Mouse (Mus musculus) forebrain, embryonic 16.5 days (tissue): ENCODE data around the gene Tgm6. TPM values are rescaled to one million over a fixed set of nuclear protein-coding genes. Genes with fewer than 3 reads are reported as not detected.
A peak's percentile ranks its signal among the peaks of the same experiment; 100 is the strongest.

ENCODE experiments used
- ATAC-seq: fragments of 200-750 bp; cut with Nextera tagmentation; 2 replicates; pipeline ENCODE4 v1.8.0; 2017; ENCODE audit warnings: mild to moderate bottlenecking, moderate library complexity
- H3K27ac ChIP-seq: fragments of 300-500 bp; sonication (generic); 2 replicates; pipeline ENCODE4 v1.5.1; 2014; ENCODE audit warnings: low read length, control low read depth
- H3K27me3 ChIP-seq: fragments of 300-500 bp; sonication (generic); replicated peaks from 2 replicates; pipeline ENCODE4 v1.6.1; 2014; ENCODE audit warnings: low read length; ENCODE audit not compliant: control insufficient read depth, insufficient read depth
- H3K36me3 ChIP-seq: fragments of 300-500 bp; sonication (generic); 2 replicates; pipeline ENCODE4 v1.6.1; 2014; ENCODE audit not compliant: control insufficient read depth, insufficient read depth
- H3K4me1 ChIP-seq: fragments of 300-500 bp; sonication (generic); replicated peaks from 2 replicates; pipeline ENCODE4 v1.6.1; 2014; ENCODE audit warnings: low read length; ENCODE audit not compliant: control insufficient read depth, insufficient read depth
- H3K4me2 ChIP-seq: fragments of 300-500 bp; sonication (generic); 2 replicates; pipeline ENCODE4 v1.6.1; 2014; ENCODE audit warnings: mild to moderate bottlenecking, low read length, control low read depth
- H3K4me3 ChIP-seq: fragments of 300-500 bp; sonication (generic); replicated peaks from 2 replicates; pipeline ENCODE4 v1.5.1; 2014; ENCODE audit warnings: mild to moderate bottlenecking, low read length, control low read depth
- H3K9ac ChIP-seq: fragments of 300-500 bp; sonication (generic); replicated peaks from 2 replicates; pipeline ENCODE4 v1.6.1; 2014; ENCODE audit warnings: low read depth, low read length, control low read depth
- H3K9me3 ChIP-seq: fragments of 300-500 bp; sonication (generic); 2 replicates; pipeline ENCODE4 v1.6.1; 2016; ENCODE audit warnings: low read length; ENCODE audit not compliant: control insufficient read depth
- WGBS: fragments of 180-500 bp; shearing (Covaris S2); extraction: QIAGEN DNeasy Blood & Tissue Kit; methylation state at CpG from one replicate; pipeline ENCODE4 v1.1.7; 2014; 5-methylcytosine and 5-hydroxymethylcytosine counted together
- polyA plus RNA-seq: library from polyadenylated mRNA; unstranded; fragments of >200 nt; fragmentation: Nextera tagmentation; extraction: Ambion mirVana; gene quantifications from 2 replicates; pipeline ENCODE4 v1.2.1, GENCODE M21; 2015

Tgm6 gene
- polyA plus RNA-seq, 1 experiment from 2014 or later, result 0.11 TPM

DNA sequence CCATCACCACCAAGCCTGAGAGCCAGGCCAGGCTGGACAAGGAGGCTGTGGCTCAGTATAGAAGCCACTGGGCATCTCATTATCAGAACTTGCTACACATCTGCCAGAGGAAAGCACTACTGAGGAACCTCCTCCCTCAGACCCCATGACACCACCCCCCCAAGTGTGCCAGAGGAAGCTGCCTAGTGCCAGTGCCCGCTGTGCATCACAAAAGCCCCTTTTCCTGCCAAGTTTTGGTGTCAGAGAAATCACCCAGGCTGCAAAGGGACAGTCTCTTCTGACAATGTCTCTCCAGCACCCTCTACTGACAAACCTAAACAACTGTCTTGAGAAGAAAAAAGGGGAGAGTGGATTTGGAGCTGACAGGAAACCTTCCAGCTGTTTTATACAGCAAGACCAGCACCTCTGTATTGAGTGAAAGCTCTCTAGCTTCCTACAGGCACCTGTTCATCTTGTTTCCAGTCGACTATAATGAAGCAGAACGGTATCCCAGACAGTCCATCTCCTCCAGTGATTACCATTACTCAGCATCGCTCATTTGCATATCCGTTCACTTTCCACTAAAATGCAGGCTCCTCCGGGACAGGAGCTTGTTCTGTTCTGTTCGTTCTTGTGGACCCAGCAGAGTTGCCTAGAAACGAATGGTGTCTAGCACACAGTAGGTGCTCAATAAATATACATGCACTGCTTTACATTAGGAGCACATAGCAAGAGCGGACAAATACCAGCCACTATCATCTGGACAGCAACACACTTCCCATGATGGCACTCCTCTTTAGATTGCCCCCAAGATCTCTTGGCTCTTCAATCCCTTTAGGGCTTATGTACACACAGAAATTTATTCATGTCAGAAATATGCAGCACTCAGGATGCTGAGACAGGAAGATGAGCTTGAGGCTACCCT is 54.3 kb downstream of the Tgm6 start:
- H3K27me3 ChIP-seq, result no peaks in the 10 kb centered on the region
- peaks cover 3% of the 10 kb centered on the region; the same call in 1 of the 2 replicates for H3K4me1 ChIP-seq
- 56% methylated on average over 9 of the region's 9 CpGs for WGBS
- no peak overlapping the region for H3K4me3 ChIP-seq
- peaks cover 19% of the 10 kb centered on the region for H3K36me3 ChIP-seq
- ATAC-seq, result peak; percentile 81
- H3K4me2 ChIP-seq, result no peak overlapping the region
- no peak overlapping the region for H3K9ac ChIP-seq
- no peaks in the 10 kb centered on the region for H3K9me3 ChIP-seq
- 0 out of 2 replicates have a peak overlapping the region, but pooled peaks have one; percentile 10 for H3K27ac ChIP-seq

DNA sequence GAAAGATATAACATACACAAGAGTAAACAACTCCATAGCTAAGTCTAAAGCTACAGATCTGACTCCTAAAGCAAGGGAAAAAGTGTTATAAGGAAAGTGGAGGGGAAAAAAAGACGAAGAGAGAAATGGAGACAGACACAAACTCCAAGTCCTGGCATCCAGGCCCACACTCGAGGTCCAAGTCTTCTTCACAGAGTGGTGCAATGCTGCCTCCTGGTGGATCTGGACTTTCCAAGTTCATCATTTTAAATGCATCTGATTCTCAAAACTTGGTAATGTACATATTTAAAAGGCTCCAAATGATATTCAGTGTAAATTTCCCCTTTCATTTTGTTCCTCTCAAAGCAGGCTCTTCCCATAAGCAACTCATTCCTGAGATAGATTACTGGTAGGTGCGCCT is 55.6 kb downstream of the Tgm6 start:
- Histone ChIP-seq H3K9ac (no peak overlapping the region), H3K9me3 (no peaks in the 10 kb centered on the region), H3K27ac (no peak overlapping the region), H3K27me3 (no peaks in the 10 kb centered on the region), H3K36me3 (peaks cover 32% of the 10 kb centered on the region), H3K4me2 (no peak overlapping the region), H3K4me3 (no peak overlapping the region), H3K4me1 (peaks cover 3% of the 10 kb centered on the region; the same call in 1 of the 2 replicates)
- 55% methylated on average over 3 of the region's 3 CpGs for WGBS
- no peak for ATAC-seq

DNA sequence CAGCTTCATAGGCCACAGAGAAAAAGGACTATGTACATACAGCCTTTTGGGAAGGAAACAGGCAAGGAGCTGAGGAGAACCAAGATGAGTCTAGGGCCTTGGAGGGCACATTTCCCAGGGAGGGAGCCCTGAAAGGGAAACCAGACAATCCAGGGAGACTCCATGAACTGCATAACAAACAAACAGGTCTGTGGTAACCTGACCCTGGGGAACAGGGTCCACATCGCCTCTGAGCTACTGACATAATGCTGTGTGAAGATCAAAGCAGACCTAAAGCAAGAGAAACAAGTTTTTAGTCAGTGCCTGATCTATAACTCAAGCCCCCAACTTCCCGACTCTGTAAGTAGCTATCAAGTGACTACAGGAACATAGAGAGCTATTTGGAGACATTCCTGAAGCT is 59.5 kb downstream of the Tgm6 start:
- no peak overlapping the region for H3K27ac ChIP-seq
- no peaks in the 10 kb centered on the region for H3K27me3 ChIP-seq
- H3K9me3 ChIP-seq, result no peaks in the 10 kb centered on the region
- H3K4me3 ChIP-seq, result no peak overlapping the region
- no peak overlapping the region for H3K4me2 ChIP-seq
- peaks cover 2% of the 10 kb centered on the region for H3K4me1 ChIP-seq
- no peak for ATAC-seq
- peaks cover 61% of the 10 kb centered on the region for H3K36me3 ChIP-seq
- no peak overlapping the region for H3K9ac ChIP-seq
- WGBS, result 80% methylated on average over 2 of the region's 2 CpGs

DNA sequence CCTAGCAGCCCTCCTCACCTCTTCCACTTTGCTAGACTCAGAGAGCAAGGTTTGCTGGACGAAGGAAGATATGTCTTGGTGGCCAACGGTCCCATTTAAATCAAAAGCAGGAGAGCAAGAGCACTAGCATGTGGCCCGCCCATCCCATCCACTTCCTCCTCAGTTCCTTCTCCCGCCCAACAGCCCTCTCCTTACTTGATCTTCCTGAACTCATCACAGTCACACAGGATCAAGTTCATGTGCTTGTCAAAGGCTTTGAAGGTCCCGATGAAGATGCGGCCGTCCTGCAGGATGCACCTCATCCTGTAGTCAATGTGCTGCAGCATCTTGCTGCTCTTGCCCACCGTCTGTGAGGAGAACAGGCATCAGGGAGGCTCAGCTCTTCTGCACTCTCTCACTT is 64.6 kb downstream of the Tgm6 start:
- ATAC-seq, result no peak
- Histone ChIP-seq H3K4me3 (no peak overlapping the region), H3K4me1 (peaks cover 19% of the 10 kb centered on the region), H3K9ac (0 out of 2 replicates have a peak overlapping the region, but pooled peaks have one; percentile 5), H3K9me3 (no peaks in the 10 kb centered on the region), H3K27me3 (no peaks in the 10 kb centered on the region), H3K4me2 (peak overlapping the region; percentile 87), H3K36me3 (peaks cover 39% of the 10 kb centered on the region), H3K27ac (no peak overlapping the region)
- 73% methylated on average over 8 of the region's 8 CpGs for WGBS

- no peak for ATAC-seq
- under 1% methylated on average over 11 of the region's 11 CpGs for WGBS
- H3K9me3 ChIP-seq, result no peaks in the 10 kb centered on the region
- H3K4me3 ChIP-seq, result peak overlapping the region; percentile 99
- no peaks in the 10 kb centered on the region for H3K27me3 ChIP-seq
- peaks cover 24% of the 10 kb centered on the region for H3K36me3 ChIP-seq
- H3K4me2 ChIP-seq, result peak overlapping the region; percentile 87
- H3K9ac ChIP-seq, result peak overlapping the region; percentile 100
- H3K27ac ChIP-seq, result peak overlapping the region; percentile 94
- H3K4me1 ChIP-seq, result peaks cover 19% of the 10 kb centered on the region
These were observed 66.1 kb downstream of the Tgm6 start for GRCm38 (mm10) chr2:130178381-130178705.

DNA sequence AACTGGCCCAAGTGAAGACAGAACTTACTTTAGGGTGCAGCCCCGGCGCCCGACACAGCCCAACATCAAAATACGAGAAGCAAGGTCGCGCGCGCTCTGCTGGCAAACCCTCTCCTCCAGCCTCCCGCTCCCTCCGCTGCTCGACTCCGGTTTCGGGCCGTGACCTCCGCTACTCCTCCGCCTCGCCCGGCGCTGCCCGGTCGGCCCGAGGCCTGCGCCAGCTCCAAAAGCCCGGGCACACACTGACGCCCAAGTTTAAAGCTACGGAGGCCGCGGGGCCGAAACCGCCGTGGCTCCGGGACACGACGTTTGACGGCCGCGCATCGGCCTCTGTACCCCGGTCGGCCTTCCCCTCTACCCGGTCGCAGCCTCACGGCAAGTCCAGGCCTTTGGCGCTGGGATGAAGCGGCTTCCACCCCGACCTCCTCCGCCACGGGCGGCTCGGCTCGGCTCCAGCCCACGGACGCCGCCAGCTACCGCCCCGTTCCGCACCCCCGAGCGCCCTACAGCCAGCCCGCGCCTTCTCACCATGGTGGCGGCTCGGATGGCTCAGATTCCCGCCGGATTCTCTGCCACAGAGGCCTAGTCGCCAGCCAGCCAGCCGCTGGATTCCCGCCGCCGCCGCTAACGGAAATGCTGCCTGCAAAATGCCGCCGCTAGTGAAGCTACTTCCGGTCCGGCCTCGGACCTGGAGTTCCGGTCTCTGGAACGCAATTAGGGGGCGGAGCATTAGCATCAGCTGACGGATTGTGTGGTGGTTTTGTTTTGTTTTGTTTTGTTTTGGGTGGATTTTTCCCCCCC is 66.7 kb downstream of the Tgm6 start, which contains the start of gene Snrpb:
Snrpb (minus strand) TSS at position 698 of the 801 bp plus-strand sequence.
- H3K4me2 ChIP-seq, result peak within 1 kb of the TSS; percentile 87
- peaks cover 19% of the 10 kb centered on the region for H3K36me3 ChIP-seq
- peak within 1 kb of the TSS; percentile 99 for H3K4me3 ChIP-seq
- H3K27me3 ChIP-seq, result no peaks in the 10 kb centered on the region
- H3K9ac ChIP-seq, result peak within 1 kb of the TSS; percentile 100
- peaks cover 19% of the 10 kb centered on the region for H3K4me1 ChIP-seq
- WGBS, result under 1% methylated on average over 81 of the region's 81 CpGs
- ATAC-seq, result peak; percentile 95
- peak within 1 kb of the TSS; percentile 94 for H3K27ac ChIP-seq
- H3K9me3 ChIP-seq, result no peaks in the 10 kb centered on the region

GRCm38 (mm10) chr2:130179507-130180019 is 67.3 kb downstream of the Tgm6 start:
- Histone ChIP-seq H3K9ac (peak overlapping the region; percentile 100), H3K4me2 (peak overlapping the region; percentile 87), H3K4me1 (peaks cover 19% of the 10 kb centered on the region), H3K4me3 (peak overlapping the region; percentile 99), H3K9me3 (no peaks in the 10 kb centered on the region), H3K27ac (peak overlapping the region; percentile 94), H3K36me3 (peaks cover 13% of the 10 kb centered on the region), H3K27me3 (no peaks in the 10 kb centered on the region)
- 1% methylated on average over 15 of the region's 15 CpGs for WGBS
- peak; percentile 73 for ATAC-seq

DNA sequence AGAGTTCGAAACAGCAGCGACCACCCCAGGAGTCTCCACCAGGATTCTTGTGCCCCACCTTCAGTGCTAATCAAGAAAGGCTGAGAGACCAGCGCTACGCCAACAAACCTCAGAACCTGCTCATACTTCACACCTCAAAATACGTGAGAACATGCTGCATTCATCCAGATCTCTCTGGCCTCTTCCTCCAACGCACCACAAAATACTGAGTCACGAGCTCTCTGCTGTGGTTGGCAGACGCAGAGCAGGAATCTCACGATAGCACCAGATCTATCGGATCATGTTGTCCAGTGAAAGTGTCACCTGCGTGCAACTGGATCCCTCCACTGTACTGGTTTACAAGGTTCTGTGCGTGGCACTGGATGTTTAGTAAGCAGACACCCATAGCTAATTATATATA is 76.2 kb downstream of the Tgm6 start:
- 88% methylated on average over 12 of the region's 12 CpGs for WGBS

DNA sequence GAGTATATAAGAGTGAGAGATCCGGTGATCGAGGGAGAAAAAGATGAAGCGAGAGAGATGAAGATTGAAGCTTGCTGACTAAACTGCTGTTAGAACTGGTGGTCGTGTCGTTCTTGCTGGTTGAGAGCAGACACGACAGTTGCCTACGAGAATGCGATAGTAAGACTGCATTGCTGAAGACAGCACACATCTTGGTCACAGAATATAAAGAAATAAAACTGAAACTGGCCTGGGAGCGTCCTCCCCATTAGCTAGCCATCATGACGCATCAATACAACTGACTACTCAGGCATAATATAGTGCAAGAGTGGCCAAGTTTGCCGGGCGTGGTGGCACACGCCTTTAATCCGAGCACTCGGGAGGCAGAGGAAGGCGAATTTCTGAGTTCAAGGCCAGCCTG is 82.7 kb downstream of the Tgm6 start, which contains the start of gene Tmc2:
Tmc2 (plus strand) TSS at position 301 of the 400 bp plus-strand sequence.
- H3K36me3 ChIP-seq, result no peaks in the 10 kb centered on the region
- WGBS, result 94% methylated on average over 16 of the region's 16 CpGs
- no peak within 1 kb of the TSS for H3K4me3 ChIP-seq
- H3K27ac ChIP-seq, result no peak within 1 kb of the TSS
- no peak within 1 kb of the TSS for H3K9ac ChIP-seq
- no peaks in the 10 kb centered on the region for H3K27me3 ChIP-seq
- no peak for ATAC-seq
- H3K4me2 ChIP-seq, result no peak within 1 kb of the TSS
- H3K4me1 ChIP-seq, result no peaks in the 10 kb centered on the region
- H3K9me3 ChIP-seq, result peaks cover 1% of the 10 kb centered on the region; the same call in 1 of the 2 replicates

More for the DNA sequence above, 76.2 kb downstream of the Tgm6 start:
- ATAC-seq, result no peak
- no peak overlapping the region for H3K27ac ChIP-seq
- no peak overlapping the region for H3K4me3 ChIP-seq
- H3K27me3 ChIP-seq, result no peaks in the 10 kb centered on the region
- no peaks in the 10 kb centered on the region for H3K4me1 ChIP-seq
- no peak overlapping the region for H3K9ac ChIP-seq
- no peak overlapping the region for H3K4me2 ChIP-seq
- peaks cover 2% of the 10 kb centered on the region; the same call in 1 of the 2 replicates for H3K9me3 ChIP-seq
- H3K36me3 ChIP-seq, result no peaks in the 10 kb centered on the region
